9 mouse cellular contexts compared by ENCODE assay signal in the genomic region with DNA sequence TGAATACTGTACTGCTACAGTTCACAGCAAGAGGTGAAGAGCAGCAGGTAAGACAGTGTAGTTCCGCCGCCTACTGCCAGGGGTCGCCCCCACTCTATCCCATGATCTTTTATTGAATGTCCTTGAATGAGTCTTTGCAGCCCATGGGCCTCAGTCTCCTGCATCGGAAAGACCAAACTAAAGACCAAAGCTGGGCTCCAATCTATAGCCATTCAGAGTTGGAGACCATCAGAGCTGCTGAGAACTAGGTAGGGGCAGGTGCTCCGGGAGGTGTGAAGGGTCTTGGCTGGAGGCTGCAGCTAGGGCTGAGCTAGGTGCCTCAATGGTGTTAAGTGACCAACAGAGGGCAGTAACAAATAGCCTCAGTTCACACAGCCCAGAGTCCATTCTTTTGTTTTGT. TPM values are rescaled to one million over a fixed set of nuclear protein-coding genes. Genes with fewer than 3 reads are reported as not detected.
DNase-seq lines count a peak whose midpoint lies in the region; ATAC-seq and TF ChIP-seq lines count a peak whose summit lies in the region.
"Had no signal": no experiment of that assay in that cellular context is flagged by ENCODE, and none has a peak within 500 bp of the region (broad histone marks: within the 10 kb centered on the region; RNA-seq: fewer than 3 reads in every experiment).

No protein-coding gene starts in this region.

- H3K4me1 ChIP-seq in hindbrain, embryonic 10.5 days (replicated peaks) = no peaks in the 10 kb centered on the region
- no peaks in the 10 kb centered on the region for H3K4me1 ChIP-seq in hindbrain, embryonic 13.5 days (replicated peaks)
- no peaks in the 10 kb centered on the region for H3K4me1 ChIP-seq in ES-Bruce4 (ENCODE audit: control insufficient read depth, insufficient read depth, low read length)
- H3K4me1 ChIP-seq in heart, embryonic 14.5 days (ENCODE audit: control insufficient read depth in 2 of 2, insufficient read depth in 2 of 2, low read length in 2 of 2) = no peaks in the 10 kb centered on the region
- no peaks in the 10 kb centered on the region for H3K4me1 ChIP-seq in midbrain, embryonic 13.5 days (replicated peaks)

- H3K27me3 ChIP-seq in hindbrain, embryonic 10.5 days (ENCODE audit: insufficient read depth, poor library complexity, severe bottlenecking) = no peaks in the 10 kb centered on the region
- no peaks in the 10 kb centered on the region for H3K27me3 ChIP-seq in hindbrain, embryonic 13.5 days
- no peaks in the 10 kb centered on the region for H3K27me3 ChIP-seq in ES-Bruce4 (ENCODE audit: control insufficient read depth, insufficient read depth, low read length, poor library complexity, severe bottlenecking)
- H3K27me3 ChIP-seq in heart, embryonic 14.5 days (ENCODE audit: control insufficient read depth, insufficient read depth, low read length) = no peaks in the 10 kb centered on the region
- H3K27me3 ChIP-seq in midbrain, embryonic 13.5 days = no peaks in the 10 kb centered on the region

- H3K36me3 ChIP-seq in hindbrain, embryonic 10.5 days = peaks cover 90% of the 10 kb centered on the region
- H3K36me3 ChIP-seq in hindbrain, embryonic 13.5 days = peaks cover 28% of the 10 kb centered on the region
- 0 out of 2 replicates have a peak, but pooled peaks cover 3% of the 10 kb centered on the region for H3K36me3 ChIP-seq in ES-Bruce4 (ENCODE audit: control insufficient read depth, insufficient read depth, low read length, poor library complexity, severe bottlenecking)
- H3K36me3 ChIP-seq in heart, embryonic 14.5 days (ENCODE audit: control insufficient read depth, insufficient read depth, low read length) = peaks cover 67% of the 10 kb centered on the region
- H3K36me3 ChIP-seq in midbrain, embryonic 13.5 days = peaks cover 48% of the 10 kb centered on the region

- no peak for TF ChIP-seq POLR2A in ES-Bruce4 (IDR thresholded peaks at IDR 0.05; ENCODE audit: insufficient read depth, low read length)

- WGBS in hindbrain, embryonic 10.5 days = 71% methylated on average over 5 of the region's 5 CpGs
- 71% methylated on average over 5 of the region's 5 CpGs for WGBS in hindbrain, embryonic 13.5 days
- 59% methylated on average over 5 of the region's 5 CpGs for WGBS in heart, embryonic 14.5 days
- 72% methylated on average over 5 of the region's 5 CpGs for WGBS in midbrain, embryonic 13.5 days

- DNase-seq in hindbrain, embryonic 10.5 days (ENCODE audit: low spot score) = peak; percentile 65
- peak; percentile 23 for DNase-seq in c-Kit-positive CD71-positive TER-119-negative erythroid progenitor cells, embryonic 14.5 days (ENCODE audit: low read depth)
- peak; percentile 26 to 29 for DNase-seq in layer of hippocampus, postnatal 36 days

- H3K9ac ChIP-seq in hindbrain, embryonic 13.5 days = no peak overlapping the region
- H3K9ac ChIP-seq in ES-Bruce4 (ENCODE audit: low read depth, poor library complexity, severe bottlenecking) = no peak overlapping the region
- H3K9ac ChIP-seq in heart, embryonic 14.5 days (ENCODE audit: low read length) = no peak overlapping the region
- no peak overlapping the region for H3K9ac ChIP-seq in midbrain, embryonic 13.5 days (replicated peaks)

- H3K27ac ChIP-seq in hindbrain, embryonic 10.5 days = no peak overlapping the region
- no peak overlapping the region for H3K27ac ChIP-seq in hindbrain, embryonic 13.5 days
- no peak overlapping the region for H3K27ac ChIP-seq in ES-Bruce4 (ENCODE audit: insufficient read depth, low read length)
- no peak overlapping the region for H3K27ac ChIP-seq in heart, embryonic 14.5 days (replicated peaks in 1 of 2; ENCODE audit: control insufficient read depth in 1 of 2, insufficient read depth in 1 of 2, low read depth in 2 of 2, low read length in 2 of 2)
- no peak overlapping the region for H3K27ac ChIP-seq in midbrain, embryonic 13.5 days

- no peak for TF ChIP-seq EP300 in ES-Bruce4 (IDR thresholded peaks at IDR 0.05; ENCODE audit: insufficient read depth, low read depth, low read length)

- no peak for ATAC-seq in hindbrain, embryonic 13.5 days (ENCODE audit: low FRiP score)
- 0 out of 2 replicates have a peak, but pooled peaks have one; percentile 36 for ATAC-seq in heart, embryonic 14.5 days (ENCODE audit: insufficient number of reproducible peaks, insufficient read depth, low FRiP score, low read depth)
- ATAC-seq in midbrain, embryonic 13.5 days = 0 out of 2 replicates have a peak, but pooled peaks have one; percentile 48
- ATAC-seq in activated CD4-positive, CD25-positive, alpha-beta regulatory T cell, adult 4 months = no peak

- H3K9me3 ChIP-seq in hindbrain, embryonic 10.5 days = peaks cover 9% of the 10 kb centered on the region
- no peaks in the 10 kb centered on the region for H3K9me3 ChIP-seq in hindbrain, embryonic 13.5 days
- H3K9me3 ChIP-seq in ES-Bruce4 (replicated peaks; ENCODE audit: control insufficient read depth, insufficient read depth, low read length, poor library complexity, severe bottlenecking) = no peaks in the 10 kb centered on the region
- H3K9me3 ChIP-seq in heart, embryonic 14.5 days (ENCODE audit: control insufficient read depth, low read length) = no peaks in the 10 kb centered on the region
- no peaks in the 10 kb centered on the region for H3K9me3 ChIP-seq in midbrain, embryonic 13.5 days

- H3K4me2 ChIP-seq in hindbrain, embryonic 13.5 days = no peak overlapping the region
- no peak overlapping the region for H3K4me2 ChIP-seq in heart, embryonic 14.5 days (ENCODE audit: low read length)
- no peak overlapping the region for H3K4me2 ChIP-seq in midbrain, embryonic 13.5 days (replicated peaks)

- H3K4me3 ChIP-seq in hindbrain, embryonic 10.5 days = no peak overlapping the region
- no peak overlapping the region for H3K4me3 ChIP-seq in hindbrain, embryonic 13.5 days
- no peak overlapping the region for H3K4me3 ChIP-seq in ES-Bruce4 (ENCODE audit: low read depth, low read length)
- H3K4me3 ChIP-seq in heart, embryonic 14.5 days (ENCODE audit: control insufficient read depth in 1 of 2, insufficient read depth in 1 of 2, low read depth in 1 of 2, low read length in 2 of 2) = no peak overlapping the region
- no peak overlapping the region for H3K4me3 ChIP-seq in midbrain, embryonic 13.5 days (replicated peaks)
- H3K4me3 ChIP-seq: myocyte had no signal

- TF ChIP-seq CTCF in ES-Bruce4 (IDR thresholded peaks at IDR 0.05; ENCODE audit: low read depth, low read length) = peak; percentile 69

RNA-seq across cellular contexts. Expression of gene Ppp6r3, which starts 48.3 kb away (rescaled TPM):
- 64.9 and 74.2 TPM in 2 replicates for polyA plus RNA-seq in hindbrain, embryonic 10.5 days (2016; fragmentation: Nextera tagmentation; extraction: Ambion mirVana)
- 60.6 and 62.6 TPM in 2 replicates for polyA plus RNA-seq in hindbrain, embryonic 13.5 days (2015; fragmentation: Nextera tagmentation; extraction: Ambion mirVana)
- 153 and 171 TPM in 2 replicates for polyA plus RNA-seq in ES-Bruce4 (2011; ENCODE audit: insufficient read depth, insufficient read length, low read depth, missing spikeins)
- polyA plus RNA-seq in heart, embryonic 14.5 days (2014; fragmentation: Nextera tagmentation; extraction: Ambion mirVana) = 55.6 and 62.2 TPM in 2 replicates
- 10 to 100 TPM; 82.0 to 89.2 TPM for total RNA-seq in layer of hippocampus, postnatal 36 days (2021)
- polyA plus RNA-seq in midbrain, embryonic 13.5 days (2015; fragmentation: Nextera tagmentation; extraction: Ambion mirVana) = 71.1 and 71.9 TPM in 2 replicates
- polyA plus RNA-seq in activated CD4-positive, CD25-positive, alpha-beta regulatory T cell, adult 4 months (2017; shearing (Covaris generic)) = 10 to 100 TPM; 63.1 to 63.2 TPM

Comparison
In these comparisons a context has a peak if more than half of its experiments do, and no peak if none do; other contexts are left out.
1. ATAC-seq: peak in heart, embryonic 14.5 days (single experiment) and midbrain, embryonic 13.5 days (single experiment); none in hindbrain, embryonic 13.5 days (single experiment) and activated CD4-positive, CD25-positive, alpha-beta regulatory T cell, adult 4 months (single experiment).
2. Peak in every context shown above with its lines, with median percentiles within 50 percentile points of each other: DNase-seq.